Mouse (Mus musculus) bone marrow macrophage, adult 2 months (primary cell): ENCODE results near the gene Asb15. TPM values are rescaled to one million over a fixed set of nuclear protein-coding genes. Genes with fewer than 3 reads are reported as not detected.

Source experiments
- H3K27ac ChIP-seq: 2 replicates; pipeline ENCODE4 v1.5.1; 2012; ENCODE audit warnings: low read depth, low read length; ENCODE audit not compliant: insufficient read depth
- H3K4me1 ChIP-seq: 2 replicates; pipeline ENCODE4 v1.6.1; 2012; ENCODE audit warnings: low read length; ENCODE audit not compliant: control insufficient read depth, insufficient read depth
- H3K4me3 ChIP-seq: 2 replicates; pipeline ENCODE4 v1.5.1; 2012; ENCODE audit warnings: mild to moderate bottlenecking, low read length, moderate library complexity; ENCODE audit not compliant: insufficient read depth
- CTCF ChIP-seq: IDR thresholded peaks from 2 replicates; pipeline ENCODE4 v1.5.1; 2012; ENCODE audit warnings: low read depth, mild to moderate bottlenecking, low read length, moderate library complexity
- POLR2A ChIP-seq: IDR thresholded peaks from 2 replicates; pipeline ENCODE4 v1.6.1; 2012; ENCODE audit warnings: mild to moderate bottlenecking, low read depth, low read length, borderline replicate concordance
- polyA plus RNA-seq: library from polyadenylated mRNA; stranded (reverse); fragments of >200 nt; gene quantifications from 2 replicates; pipeline ENCODE4 v1.2.4, GENCODE M21; 2012; ENCODE audit not compliant: missing spikeins, insufficient read depth, insufficient read length

The Asb15 gene
- polyA plus RNA-seq, 1 experiment: not detected

DNA sequence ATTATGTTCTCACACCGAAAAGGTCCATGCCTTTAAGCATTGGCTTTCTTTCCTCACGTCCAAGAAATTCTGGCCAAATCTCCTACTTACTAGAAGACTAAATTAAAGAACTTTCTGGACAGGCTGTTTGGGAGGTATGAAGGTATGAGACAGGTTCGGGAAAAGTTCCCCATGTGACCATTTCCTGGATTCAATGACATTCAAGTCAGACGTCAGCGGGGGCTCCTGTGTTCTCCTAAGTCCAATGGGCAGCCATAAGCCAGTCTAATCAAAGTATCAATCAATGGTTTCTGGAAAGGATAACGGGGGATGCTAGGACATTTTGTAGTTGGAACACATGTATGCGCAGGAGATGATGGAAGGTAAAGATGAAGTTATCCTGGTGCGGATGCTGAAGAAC lies 77.7 kb downstream of the Asb15 start:
- Histone ChIP-seq H3K27ac (no peak overlapping the region), H3K4me3 (no peak overlapping the region), H3K4me1 (peaks cover 2% of the 10 kb centered on the region; the same call in 1 of the 2 replicates)
- TF ChIP-seq CTCF: no peak
- no peak for TF ChIP-seq POLR2A

DNA sequence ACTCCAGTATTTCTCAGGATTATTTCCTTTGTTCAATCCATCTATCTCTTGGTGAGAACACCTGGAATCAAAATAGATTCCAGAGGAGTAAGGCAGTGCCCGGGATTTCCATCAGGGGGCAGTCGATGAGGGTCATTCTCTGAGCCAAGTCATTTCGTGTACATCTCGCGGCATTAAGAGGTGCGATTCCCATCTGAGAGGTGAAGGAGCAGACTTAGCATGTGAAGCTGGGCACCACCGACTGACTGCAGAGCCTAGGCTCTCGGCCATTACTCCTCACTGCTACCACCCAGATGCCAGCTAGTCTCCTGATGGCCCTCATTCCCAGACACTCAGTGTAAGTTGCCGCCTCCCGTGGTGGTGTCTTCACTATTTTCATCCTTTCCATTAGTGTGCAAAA lies 78.6 kb downstream of the Asb15 start:
- TF ChIP-seq POLR2A (no peak), CTCF (no peak)
- no peaks in the 10 kb centered on the region for H3K4me1 ChIP-seq

DNA sequence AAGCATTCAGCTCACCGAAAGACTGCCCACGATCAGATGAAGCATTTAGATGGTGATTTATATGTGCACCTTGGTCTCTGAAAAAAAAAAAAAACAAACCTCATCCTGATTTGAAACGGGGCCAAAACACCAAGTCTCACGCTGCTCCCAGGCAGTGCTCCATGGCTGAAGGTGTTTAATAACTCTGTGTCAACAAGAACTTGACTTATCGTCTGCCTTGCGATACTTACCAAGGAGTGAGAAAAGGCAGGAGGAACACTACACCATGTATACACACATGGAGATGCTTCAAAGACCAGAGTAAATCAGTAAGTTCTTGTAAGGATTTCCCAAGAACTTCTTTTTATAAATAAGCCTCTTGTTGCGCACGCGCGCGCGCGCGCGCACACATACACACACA lies 79.6 kb downstream of the Asb15 start:
- no peak overlapping the region for H3K27ac ChIP-seq
- TF ChIP-seq POLR2A: no peak
- no peak for TF ChIP-seq CTCF
- H3K4me3 ChIP-seq: no peak overlapping the region
- no peaks in the 10 kb centered on the region for H3K4me1 ChIP-seq

More for the DNA sequence above, 78.6 kb downstream of the Asb15 start:
- Histone ChIP-seq H3K27ac (no peak overlapping the region), H3K4me3 (no peak overlapping the region)

DNA sequence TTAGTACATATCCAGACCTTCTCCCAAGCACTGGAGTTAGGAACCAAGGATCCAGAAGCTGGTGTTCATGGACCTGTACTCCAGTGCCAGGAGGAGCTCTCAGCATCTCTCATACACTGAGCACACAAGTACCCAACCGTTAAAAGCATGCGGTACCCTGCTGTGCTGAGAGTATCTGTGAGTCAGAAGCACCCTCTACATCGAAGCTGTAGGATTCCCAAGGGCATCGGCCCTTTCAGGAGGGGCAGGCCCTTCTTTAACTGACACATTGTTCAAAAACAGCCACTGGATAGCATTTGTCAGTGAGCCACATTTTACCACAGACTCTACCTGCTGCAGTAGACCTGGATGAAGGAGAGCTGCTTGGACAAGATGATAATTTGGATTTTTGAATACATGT lies 80.2 kb downstream of the Asb15 start:
- no peak overlapping the region for H3K27ac ChIP-seq
- TF ChIP-seq CTCF (no peak), POLR2A (no peak)
- H3K4me3 ChIP-seq: no peak overlapping the region
- no peaks in the 10 kb centered on the region for H3K4me1 ChIP-seq

DNA sequence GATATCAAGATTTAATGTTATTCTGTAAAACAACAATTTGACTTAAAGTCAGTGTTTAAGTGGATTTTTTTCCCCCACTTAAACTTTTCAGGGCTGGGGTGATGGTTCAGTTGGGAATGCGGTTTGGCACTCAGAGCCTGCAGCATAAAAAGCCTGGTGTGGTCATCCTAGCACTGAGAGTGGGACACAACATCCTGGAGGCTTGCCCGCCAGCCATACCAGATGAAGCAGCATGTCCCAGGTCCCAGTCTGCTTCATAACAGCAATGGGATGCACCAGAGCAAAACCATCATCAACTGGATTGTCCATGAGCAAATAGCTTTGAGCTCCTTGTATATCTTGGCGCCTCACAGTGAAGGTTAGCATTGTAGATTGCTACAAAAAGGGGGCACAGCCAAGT lies 80.7 kb downstream of the Asb15 start:
- H3K4me1 ChIP-seq: no peaks in the 10 kb centered on the region

DNA sequence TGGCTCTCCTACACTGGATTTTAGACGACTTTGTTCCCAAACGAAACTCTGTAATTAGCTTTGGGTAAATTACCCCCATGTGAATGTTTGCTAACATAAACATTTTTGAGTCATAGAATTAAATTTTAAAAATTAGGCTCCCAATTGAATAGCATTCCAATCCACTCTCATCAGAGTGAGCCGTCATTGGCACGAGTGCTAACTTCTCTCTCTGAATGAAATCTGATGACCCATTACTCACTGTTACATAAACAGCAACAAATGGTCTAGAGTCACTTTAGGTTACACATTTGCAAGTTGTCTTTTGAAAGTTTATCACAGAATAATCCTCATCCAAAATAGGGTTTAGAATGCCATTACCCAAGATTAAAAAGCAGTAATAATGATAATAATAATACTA lies 81.6 kb downstream of the Asb15 start:
- TF ChIP-seq CTCF (no peak), POLR2A (no peak)
- no peak overlapping the region for H3K4me3 ChIP-seq
- H3K4me1 ChIP-seq: no peaks in the 10 kb centered on the region
- no peak overlapping the region for H3K27ac ChIP-seq

More for the DNA sequence above, 80.7 kb downstream of the Asb15 start:
- H3K27ac ChIP-seq: no peak overlapping the region
- H3K4me3 ChIP-seq: no peak overlapping the region
- TF ChIP-seq POLR2A: no peak
- TF ChIP-seq CTCF: no peak

DNA sequence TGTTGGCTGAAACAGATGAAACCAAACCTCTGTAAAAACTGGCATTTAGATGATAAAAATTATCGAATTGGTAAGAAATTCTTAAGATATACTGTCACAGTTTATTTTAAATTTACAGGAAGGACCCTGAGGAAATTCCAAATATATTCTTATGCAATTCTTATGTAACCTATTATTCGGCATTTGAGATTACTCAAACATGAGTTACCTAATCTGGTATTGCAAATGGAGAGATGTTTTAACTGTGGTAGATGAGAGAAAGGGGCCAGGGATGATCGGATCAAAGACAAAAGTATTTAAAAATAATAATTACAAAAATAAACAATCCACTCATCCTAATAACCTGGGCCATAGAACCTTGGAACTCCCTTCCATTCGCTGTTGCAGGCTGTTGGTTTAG lies 82.4 kb downstream of the Asb15 start:
- H3K4me1 ChIP-seq: no peaks in the 10 kb centered on the region
- no peak for TF ChIP-seq CTCF
- TF ChIP-seq POLR2A: no peak
- no peak overlapping the region for H3K4me3 ChIP-seq
- H3K27ac ChIP-seq: no peak overlapping the region

DNA sequence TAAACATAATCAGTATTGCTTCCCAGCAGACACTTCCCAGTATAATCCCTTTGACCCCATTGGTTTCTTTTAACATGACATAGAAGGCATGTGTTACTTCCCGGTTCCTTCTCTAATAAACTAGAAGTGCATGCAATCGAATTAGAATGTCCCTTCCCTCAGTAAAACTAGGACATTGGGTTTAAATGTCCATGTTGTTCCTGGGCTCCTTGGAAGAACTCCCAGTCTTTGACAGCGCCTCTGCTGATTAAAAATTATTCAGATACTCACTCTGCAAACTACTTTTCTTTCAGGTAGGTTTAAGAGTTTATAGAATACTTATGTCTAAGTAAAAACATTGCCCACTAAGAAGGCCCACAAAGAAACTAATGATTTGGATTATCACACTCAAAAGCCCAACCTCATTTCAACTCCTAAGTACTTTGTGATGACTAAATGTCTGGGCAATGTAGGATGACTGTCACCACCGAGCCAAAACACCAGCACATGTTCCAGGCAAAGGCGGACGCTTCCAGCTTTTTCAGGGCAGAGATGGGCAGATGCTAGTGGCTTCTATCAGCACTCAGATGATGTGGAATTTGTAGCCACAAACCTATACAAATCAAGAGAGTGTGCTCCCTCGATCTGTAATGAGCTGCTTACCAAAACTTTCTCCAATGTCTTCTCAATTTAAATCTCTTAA lies 84.3 kb downstream of the Asb15 start:
- no peaks in the 10 kb centered on the region for H3K4me1 ChIP-seq
- TF ChIP-seq CTCF: no peak
- H3K4me3 ChIP-seq: no peak overlapping the region
- H3K27ac ChIP-seq: no peak overlapping the region

DNA sequence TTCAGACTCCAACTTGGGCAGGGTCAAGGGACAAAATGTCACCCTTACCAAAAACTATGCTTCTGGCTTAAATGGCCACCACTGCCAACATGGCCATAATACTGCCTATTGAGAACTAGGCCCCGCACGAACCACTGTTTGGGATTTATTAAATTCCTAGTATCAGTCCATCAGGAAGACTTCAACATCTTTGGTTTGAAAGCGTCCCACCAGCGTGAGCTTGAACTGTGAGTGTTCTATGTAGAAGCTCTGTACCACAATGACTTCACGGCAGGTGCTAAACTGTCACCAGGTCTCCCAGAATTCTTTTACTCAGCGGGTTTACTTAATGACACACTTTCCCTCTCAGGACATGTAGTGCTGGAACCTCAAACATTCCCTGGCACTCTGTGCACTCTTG lies 85.4 kb downstream of the Asb15 start:
- TF ChIP-seq CTCF (no peak), POLR2A (no peak)
- Histone ChIP-seq H3K4me1 (no peaks in the 10 kb centered on the region), H3K4me3 (no peak overlapping the region), H3K27ac (no peak overlapping the region)

DNA sequence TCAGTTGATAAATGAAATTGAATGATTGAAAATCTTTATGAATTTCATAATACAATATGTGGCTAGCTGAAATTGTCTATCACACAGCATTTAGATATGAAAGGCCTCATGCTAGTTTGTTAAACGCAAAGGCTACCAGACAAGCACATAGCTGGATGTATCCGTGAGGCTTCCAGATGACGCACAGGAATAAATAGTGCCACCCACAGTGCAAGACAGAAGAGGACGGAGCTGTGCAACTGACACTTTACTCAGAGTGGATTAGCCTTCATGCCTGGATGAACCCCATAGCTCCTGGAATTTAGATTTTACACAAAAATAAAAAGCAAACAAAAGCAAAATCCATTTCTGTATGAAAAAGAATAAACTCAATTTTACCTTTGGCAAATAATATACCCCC lies 86.0 kb downstream of the Asb15 start:
- TF ChIP-seq CTCF: no peak
- no peak for TF ChIP-seq POLR2A
- Histone ChIP-seq H3K27ac (no peak overlapping the region), H3K4me1 (no peaks in the 10 kb centered on the region), H3K4me3 (no peak overlapping the region)

DNA sequence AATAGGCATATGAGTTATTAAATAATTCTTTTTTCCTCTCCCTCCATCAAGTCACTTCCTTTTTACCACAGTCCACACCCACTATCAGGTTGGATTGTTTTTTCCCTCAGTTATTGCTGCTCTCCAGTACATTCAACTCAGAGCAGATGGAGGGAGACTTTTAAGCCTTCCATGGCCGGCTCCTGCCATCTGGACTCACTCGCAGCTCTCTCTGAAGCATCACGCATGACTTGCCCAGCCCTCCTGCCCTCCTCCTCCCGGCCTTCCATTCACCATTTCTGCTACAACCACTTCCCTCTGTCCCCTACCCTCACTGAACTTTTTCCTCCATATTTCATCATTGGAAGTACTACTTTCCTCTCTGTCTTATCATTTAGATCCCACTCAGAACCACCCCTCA lies 88.8 kb downstream of the Asb15 start:
- H3K4me1 ChIP-seq: no peaks in the 10 kb centered on the region
- TF ChIP-seq POLR2A (no peak), CTCF (no peak)

More for the DNA sequence above, 88.8 kb downstream of the Asb15 start:
- Histone ChIP-seq H3K27ac (no peak overlapping the region), H3K4me3 (no peak overlapping the region)
